Mouse (Mus musculus): ENCODE data around the gene Gtf2h4. TPM values are rescaled to one million over a fixed set of nuclear protein-coding genes. Genes with fewer than 3 reads are reported as not detected.

Gtf2h4 gene
- total RNA-seq (2022): 10 to 100 TPM; 28.3 to 35.3 (median 33.2) TPM

- peak; percentile 92 to 93 for DNase-seq (ENCODE audit: low spot score in 2 of 2)
These were observed at the start of gene Gtf2h4 for GRCm38 (mm10) chr17:35673416-35674035. TSS of gene Gtf2h4 (minus strand) at chr17:35673739.

GRCm38 (mm10) chr17:35721676-35722075, 48.1 kb upstream of the Gtf2h4 start:
- DNase-seq (ENCODE audit: low spot score in 2 of 2): no peak

DNA sequence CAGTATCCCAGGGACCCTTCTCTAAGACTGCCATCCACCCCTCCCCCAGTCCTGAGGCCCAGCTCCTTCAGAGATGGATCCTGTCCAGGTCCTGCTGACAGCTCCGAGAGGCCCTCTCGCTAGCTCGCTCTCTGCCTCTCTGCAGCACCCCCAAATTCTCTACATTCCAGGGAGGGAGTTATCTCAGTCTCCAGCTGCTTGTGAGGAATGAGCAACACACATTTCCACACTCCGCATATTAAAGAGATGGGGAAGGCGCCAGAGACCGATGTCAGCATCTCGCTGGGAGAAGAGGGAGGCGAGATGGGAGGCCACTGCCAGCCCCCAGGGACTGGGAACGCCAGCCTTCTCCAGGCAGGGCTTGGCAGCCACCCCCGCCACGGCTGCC, 46.8 kb upstream of the Gtf2h4 start:
- DNase-seq (ENCODE audit: low spot score in 2 of 2): no peak

DNA sequence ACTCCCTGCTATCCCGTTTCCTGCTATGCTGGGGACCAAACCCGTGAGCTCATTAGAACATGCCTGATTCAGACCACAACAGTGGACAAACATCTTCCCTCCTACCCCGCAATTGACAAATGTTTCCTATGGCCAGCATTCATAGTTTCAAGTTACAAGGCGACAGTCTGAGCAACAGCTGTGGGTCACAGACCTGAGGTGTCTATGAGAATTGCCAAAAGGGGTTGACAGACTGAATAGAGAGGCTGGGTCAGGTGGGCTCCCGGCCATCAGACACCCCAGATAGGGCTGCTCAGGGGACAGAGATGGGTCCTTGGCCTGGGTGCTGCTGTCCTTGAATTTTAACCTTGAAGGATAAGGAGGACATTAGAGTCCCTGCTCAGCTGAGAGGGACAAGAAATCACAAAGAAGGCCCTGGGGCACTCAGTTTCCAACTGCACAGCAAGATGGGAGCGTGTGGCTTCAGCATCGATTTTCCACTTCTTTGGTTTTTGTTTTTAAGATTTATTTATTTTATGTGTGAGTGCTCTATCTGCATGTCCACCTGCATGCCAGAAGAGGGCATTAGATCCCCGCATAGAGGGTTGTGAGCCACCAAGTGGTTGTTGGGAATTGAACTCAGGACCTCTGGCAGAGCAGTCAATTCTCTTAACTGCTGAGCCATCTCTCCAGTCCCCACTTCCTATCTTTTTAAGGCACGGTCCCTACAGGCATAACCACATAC, 46.2 kb upstream of the Gtf2h4 start:
- DNase-seq (ENCODE audit: low spot score in 2 of 2): no peak

DNA sequence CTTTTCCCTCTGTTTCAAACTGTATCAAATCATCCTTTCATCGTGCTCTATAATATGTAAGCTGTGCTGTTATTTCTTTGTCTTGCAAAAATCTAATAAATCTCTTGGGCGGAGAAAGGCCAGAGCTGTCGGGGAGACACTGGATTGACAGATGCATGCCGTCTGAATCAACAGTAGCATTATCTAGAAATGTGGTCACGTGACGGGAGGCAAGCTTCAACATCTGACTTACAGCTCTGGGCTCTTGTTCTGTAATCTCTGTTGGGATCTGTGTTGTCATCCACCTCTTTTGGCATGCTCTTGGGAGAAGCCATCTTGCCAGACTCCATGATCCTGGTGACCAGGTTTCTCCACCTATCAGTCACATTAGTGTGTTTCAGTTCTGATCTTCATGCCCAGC, 43.5 kb upstream of the Gtf2h4 start:
- DNase-seq (ENCODE audit: low spot score in 2 of 2): no peak

- DNase-seq (ENCODE audit: low spot score in 2 of 2): no peak
These were observed 42.6 kb upstream of the Gtf2h4 start for GRCm38 (mm10) chr17:35716114-35716513.

- DNase-seq (ENCODE audit: low spot score in 2 of 2): no peak
These were observed 37.3 kb upstream of the Gtf2h4 start for GRCm38 (mm10) chr17:35710705-35711347.

GRCm38 (mm10) chr17:35708611-35709010, 35.1 kb upstream of the Gtf2h4 start:
- DNase-seq (ENCODE audit: low spot score in 2 of 2): no peak

DNA sequence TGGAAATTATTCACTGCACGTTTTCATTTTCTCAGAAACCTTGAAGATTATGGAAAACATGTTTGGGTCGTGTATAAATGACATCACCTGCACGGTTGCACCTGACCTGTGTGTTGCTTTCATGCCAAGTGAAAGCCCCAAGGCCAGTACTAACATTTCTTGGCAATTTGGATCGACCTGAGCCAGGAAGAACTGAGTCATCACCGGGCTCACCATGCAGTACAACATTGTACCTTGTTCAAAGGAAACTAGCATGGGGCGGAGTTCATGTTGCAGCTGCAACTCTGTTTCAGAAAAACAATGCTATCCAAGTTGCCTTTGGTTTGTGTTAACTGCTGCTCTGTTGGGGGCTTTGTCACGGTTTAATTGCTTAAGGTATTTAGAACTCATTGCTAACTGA, 34.4 kb upstream of the Gtf2h4 start:
- no peak for DNase-seq (ENCODE audit: low spot score in 2 of 2)

DNA sequence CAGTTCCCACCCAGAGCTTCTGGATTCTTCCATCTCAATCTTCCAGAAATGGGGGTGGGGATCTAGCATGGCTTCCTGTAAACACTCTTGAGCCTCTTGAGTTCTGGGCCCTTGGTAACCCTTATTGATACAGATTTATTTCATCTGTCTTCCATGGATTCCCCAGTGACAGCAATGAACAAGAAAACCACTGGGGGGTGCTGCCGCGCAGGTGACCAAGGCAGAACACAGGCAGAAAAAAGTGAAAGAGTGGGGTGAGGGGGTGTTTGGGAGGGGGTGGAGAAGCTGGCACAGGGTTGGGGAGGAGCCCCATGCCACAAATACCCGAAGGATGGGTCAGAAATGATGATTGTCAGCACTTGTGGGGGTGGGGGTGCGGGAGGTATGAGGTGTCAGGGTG, 32.3 kb upstream of the Gtf2h4 start:
- no peak for DNase-seq (ENCODE audit: low spot score in 2 of 2)

DNA sequence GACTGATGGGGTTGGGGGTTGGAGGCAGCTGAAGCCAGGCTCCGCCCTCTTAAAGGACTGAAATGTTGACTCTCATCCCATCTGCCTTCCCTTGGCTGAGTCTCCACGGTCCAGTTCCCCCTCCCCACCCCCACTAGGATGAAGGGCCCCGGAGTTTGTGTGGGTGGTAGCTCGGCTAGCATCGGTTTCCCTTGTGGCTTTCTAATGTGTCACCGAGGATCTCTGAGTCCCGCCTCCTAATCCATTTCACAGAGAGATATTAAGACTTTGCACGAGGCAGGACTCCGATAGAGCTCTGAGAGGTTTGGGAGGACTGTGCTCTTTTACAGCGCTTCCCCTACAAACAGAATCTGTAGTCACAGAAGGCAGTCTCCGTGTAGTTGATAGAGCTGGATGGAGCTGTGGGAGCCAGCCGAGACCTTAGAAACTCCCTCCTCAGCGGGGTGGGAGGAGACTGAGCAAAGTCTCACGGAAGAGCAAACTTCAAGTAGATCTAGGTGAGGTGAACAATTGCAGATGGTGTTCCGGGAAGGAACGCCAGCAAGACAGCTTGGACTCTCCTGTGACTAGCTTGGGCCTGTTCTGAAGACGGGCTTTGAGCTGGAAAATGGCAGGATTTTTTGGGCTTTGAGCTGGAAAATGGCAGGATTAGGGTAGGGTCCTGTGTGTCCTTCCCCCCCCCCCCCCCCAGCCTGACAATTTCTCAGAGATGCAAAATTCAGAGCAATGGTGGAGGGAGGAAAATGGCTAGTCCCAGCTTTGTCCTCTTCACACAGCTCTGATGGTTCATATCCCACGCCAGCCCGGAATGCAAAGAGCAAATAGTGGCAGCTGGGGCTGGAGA, 31.3 kb upstream of the Gtf2h4 start, which contains the start of gene Ddr1:
Ddr1 (minus strand) TSS at position 1 of the 844 bp plus-strand sequence.
- DNase-seq (ENCODE audit: low spot score in 2 of 2): peak; percentile 34 to 55

- no peak for DNase-seq (ENCODE audit: low spot score in 2 of 2)
These were observed 30.3 kb upstream of the Gtf2h4 start for GRCm38 (mm10) chr17:35703751-35704271.

GRCm38 (mm10) chr17:35703065-35703464, 29.5 kb upstream of the Gtf2h4 start:
- DNase-seq (ENCODE audit: low spot score in 2 of 2): no peak

DNA sequence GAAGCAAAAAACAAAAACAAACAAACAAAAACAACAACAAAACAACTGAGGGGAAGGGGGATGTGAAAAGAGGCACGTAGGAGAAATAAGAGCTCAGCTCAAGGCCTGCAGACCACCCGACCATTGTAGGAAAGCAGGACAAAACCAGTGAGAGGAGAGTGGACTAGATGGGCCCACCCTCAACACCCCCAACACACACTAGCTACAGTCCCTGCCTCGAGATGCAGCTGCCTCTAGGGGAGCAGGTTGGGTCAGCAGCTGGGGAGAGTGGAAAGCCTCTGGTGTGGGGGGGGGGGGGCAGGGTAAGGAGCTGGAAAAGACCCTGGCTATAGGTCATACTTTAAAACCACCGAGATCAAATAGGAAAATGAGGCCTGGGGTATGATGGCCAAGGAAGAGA, 29.1 kb upstream of the Gtf2h4 start:
- no peak for DNase-seq (ENCODE audit: low spot score in 2 of 2)

- DNase-seq (ENCODE audit: low spot score in 2 of 2): no peak
These were observed 28.5 kb upstream of the Gtf2h4 start for GRCm38 (mm10) chr17:35701978-35702461.

GRCm38 (mm10) chr17:35701203-35701977, 27.9 kb upstream of the Gtf2h4 start:
- DNase-seq (ENCODE audit: low spot score in 2 of 2): no peak

DNA sequence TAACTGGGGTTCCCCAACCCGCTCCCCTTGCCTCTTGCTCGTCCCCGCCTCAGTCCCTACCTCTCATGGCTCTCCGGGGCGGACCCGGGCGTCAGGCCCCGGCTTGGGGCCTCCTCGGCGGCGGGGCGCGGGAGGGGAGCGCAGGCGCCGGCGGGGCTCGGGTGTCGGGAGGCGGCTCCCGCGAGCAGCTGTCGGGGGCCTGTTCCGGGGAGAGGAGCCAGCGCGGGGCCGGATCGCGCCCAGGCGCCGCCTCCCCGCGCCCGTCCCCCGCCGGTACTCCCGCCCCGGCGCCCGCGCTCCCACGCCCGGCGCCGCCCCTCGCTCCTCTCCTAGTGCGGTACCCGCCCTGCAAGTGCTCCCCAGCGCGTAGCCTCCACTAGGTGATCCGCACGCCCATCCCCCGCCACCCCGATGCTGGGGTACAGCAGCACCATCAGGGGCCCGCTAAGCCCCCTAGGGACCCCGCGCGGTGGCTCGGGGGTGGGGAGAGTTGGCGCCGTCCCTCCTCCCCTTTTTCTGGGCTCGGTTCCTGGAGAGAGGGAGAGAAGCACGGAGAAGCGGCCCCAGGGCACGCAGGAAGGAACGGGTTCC, 26.9 kb upstream of the Gtf2h4 start:
- peak; percentile 77 to 79 for DNase-seq (ENCODE audit: low spot score in 2 of 2)

- DNase-seq (ENCODE audit: low spot score in 2 of 2): peak; percentile 71 to 82
These were observed 26.4 kb upstream of the Gtf2h4 start for GRCm38 (mm10) chr17:35699919-35700318.

GRCm38 (mm10) chr17:35698501-35698883, 25.0 kb upstream of the Gtf2h4 start:
- no peak for DNase-seq (ENCODE audit: low spot score in 2 of 2)

All from layer of hippocampus, adult 8-10 months (tissue).